Mouse (Mus musculus): Measurements from ENCODE around the gene Tirap. TPM values are rescaled to one million over a fixed set of nuclear protein-coding genes. Genes with fewer than 3 reads are reported as not detected.
A peak's percentile ranks its signal among the peaks of the same experiment; 100 is the strongest.

The Tirap gene
- polyA plus RNA-seq, 1 experiment from 2014 or later, result 3.5 TPM

DNA sequence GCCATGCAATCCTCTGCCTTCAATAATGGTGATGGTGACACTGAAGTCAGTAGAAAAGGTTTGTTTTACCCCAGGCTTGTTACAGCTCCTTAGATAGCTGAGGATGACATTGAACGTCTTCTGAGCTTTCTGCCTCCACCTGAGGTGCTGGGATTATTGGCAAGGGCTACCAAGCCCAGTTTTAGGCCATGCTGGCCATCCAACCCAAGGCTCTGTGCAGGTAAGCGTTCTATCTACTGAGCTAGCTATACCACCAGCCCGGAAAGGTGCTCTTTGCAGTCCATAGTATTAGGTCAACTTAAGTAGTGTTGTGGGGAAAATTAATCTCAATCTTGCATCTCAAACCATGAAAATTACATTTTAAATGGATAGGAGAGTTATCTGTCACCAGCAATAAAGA, 2.5 kb downstream of the Tirap start:
- no peak overlapping the region for H3K4me3 ChIP-seq (ENCODE audit: low read depth, low read length)
- 88% methylated on average over 3 of the region's 3 CpGs for WGBS
- H3K4me1 ChIP-seq (ENCODE audit: control insufficient read depth, insufficient read depth, low read length), result peaks cover 9% of the 10 kb centered on the region
- ATAC-seq, result no peak
- H3K9ac ChIP-seq (ENCODE audit: low read length), result no peak overlapping the region
- H3K36me3 ChIP-seq (ENCODE audit: control insufficient read depth, insufficient read depth, low read length), result no peaks in the 10 kb centered on the region
- H3K27me3 ChIP-seq (replicated peaks; ENCODE audit: control insufficient read depth, insufficient read depth, low read length), result no peaks in the 10 kb centered on the region
- DNase-seq (ENCODE audit: low spot score), result no peak
- no peak overlapping the region for H3K27ac ChIP-seq (ENCODE audit: low read depth, low read length)
- no peak overlapping the region for H3K4me2 ChIP-seq (ENCODE audit: low read length)
- H3K9me3 ChIP-seq (replicated peaks; ENCODE audit: control insufficient read depth, low read length), result no peaks in the 10 kb centered on the region

DNA sequence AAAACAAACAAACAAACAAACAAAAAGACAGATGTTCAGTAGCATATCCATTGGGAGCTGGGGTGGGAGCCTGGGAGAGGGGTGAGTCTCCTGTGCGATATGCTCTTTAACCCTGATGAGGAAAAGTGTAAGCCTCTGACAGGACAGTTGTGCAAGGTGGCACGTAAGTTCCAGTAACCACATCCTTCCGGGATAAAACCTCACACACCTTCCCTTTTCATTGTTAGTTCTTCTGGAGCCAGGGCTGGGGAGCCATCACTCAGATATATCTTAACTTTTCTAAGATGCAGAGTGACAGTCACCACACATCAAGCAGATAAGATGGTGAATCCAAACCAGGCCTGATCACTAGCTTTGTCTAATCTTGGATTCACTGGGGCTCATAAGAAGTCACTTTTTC, 6.0 kb downstream of the Tirap start:
- Histone ChIP-seq H3K27me3 (replicated peaks; ENCODE audit: control insufficient read depth, insufficient read depth, low read length) (no peaks in the 10 kb centered on the region), H3K4me1 (ENCODE audit: control insufficient read depth, insufficient read depth, low read length) (0 out of 2 replicates have a peak, but pooled peaks cover under 1% of the 10 kb centered on the region), H3K4me3 (ENCODE audit: low read depth, low read length) (no peak overlapping the region), H3K9me3 (replicated peaks; ENCODE audit: control insufficient read depth, low read length) (no peaks in the 10 kb centered on the region), H3K27ac (ENCODE audit: low read depth, low read length) (no peak overlapping the region), H3K36me3 (ENCODE audit: control insufficient read depth, insufficient read depth, low read length) (0 out of 2 replicates have a peak, but pooled peaks cover 5% of the 10 kb centered on the region), H3K9ac (ENCODE audit: low read length) (no peak overlapping the region), H3K4me2 (ENCODE audit: low read length) (no peak overlapping the region)
- DNase-seq (ENCODE audit: low spot score) (no peak), ATAC-seq (no peak)
- 94% methylated on average over 3 of the region's 3 CpGs for WGBS

DNA sequence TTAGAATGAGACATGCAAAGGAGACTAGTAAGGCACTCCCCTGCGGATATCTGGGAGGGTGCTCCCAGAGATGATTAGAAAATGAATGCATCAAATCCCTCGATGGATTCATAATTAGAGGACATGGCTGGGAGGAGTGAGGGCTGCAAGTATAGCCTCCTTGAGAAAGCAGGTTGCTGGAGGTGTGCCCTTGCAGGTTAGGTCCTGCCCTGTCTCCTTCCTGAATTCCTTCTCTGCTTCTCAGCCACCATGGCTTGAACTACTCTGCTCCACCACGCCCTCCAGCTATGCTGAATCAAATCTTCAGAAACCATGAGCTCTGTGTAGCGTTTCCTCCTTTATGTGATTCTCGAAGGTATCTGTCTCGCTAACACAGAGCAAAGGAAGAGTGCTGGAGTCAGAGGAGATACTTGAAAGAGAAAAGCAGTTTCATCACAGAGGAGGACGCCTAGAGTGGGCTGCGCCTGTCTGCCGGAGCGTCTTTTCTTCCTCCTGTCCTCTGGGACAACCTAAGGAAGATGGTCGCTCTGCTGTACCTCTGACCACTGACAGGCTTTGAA, 7.0 kb downstream of the Tirap start:
- H3K4me1 ChIP-seq (ENCODE audit: control insufficient read depth, insufficient read depth, low read length), result 0 out of 2 replicates have a peak, but pooled peaks cover 2% of the 10 kb centered on the region
- H3K36me3 ChIP-seq (ENCODE audit: control insufficient read depth, insufficient read depth, low read length), result 0 out of 2 replicates have a peak, but pooled peaks cover 8% of the 10 kb centered on the region
- ATAC-seq (no peak), DNase-seq (ENCODE audit: low spot score) (no peak)
- no peak overlapping the region for H3K4me2 ChIP-seq (ENCODE audit: low read length)
- H3K27me3 ChIP-seq (replicated peaks; ENCODE audit: control insufficient read depth, insufficient read depth, low read length), result no peaks in the 10 kb centered on the region
- H3K9ac ChIP-seq (ENCODE audit: low read length), result no peak overlapping the region
- no peak overlapping the region for H3K27ac ChIP-seq (ENCODE audit: low read depth, low read length)
- 78% methylated on average over 11 of the region's 11 CpGs for WGBS
- no peak overlapping the region for H3K4me3 ChIP-seq (ENCODE audit: low read depth, low read length)
- no peaks in the 10 kb centered on the region for H3K9me3 ChIP-seq (replicated peaks; ENCODE audit: control insufficient read depth, low read length)

DNA sequence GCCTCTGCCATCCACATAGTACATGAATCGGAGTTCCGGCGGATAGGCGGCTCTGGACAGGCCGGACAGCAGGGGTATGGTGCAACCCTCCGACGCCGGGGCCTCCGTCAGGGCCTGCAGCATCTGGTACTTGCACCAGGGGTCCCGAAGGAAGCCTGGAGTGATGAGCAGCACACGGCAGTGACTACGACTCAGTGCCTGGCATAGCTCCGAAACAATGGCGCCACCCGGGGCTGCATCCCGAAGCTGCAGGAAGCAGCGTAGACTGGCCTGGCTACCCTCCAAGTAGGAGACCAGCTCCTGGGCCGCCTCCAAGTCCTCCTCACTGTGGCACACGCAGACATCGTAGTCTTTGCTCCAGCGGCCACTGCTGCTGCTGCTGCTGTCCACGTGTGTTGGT, 11.4 kb downstream of the Tirap start:
- peak; percentile 78 for DNase-seq (ENCODE audit: low spot score)

DNA sequence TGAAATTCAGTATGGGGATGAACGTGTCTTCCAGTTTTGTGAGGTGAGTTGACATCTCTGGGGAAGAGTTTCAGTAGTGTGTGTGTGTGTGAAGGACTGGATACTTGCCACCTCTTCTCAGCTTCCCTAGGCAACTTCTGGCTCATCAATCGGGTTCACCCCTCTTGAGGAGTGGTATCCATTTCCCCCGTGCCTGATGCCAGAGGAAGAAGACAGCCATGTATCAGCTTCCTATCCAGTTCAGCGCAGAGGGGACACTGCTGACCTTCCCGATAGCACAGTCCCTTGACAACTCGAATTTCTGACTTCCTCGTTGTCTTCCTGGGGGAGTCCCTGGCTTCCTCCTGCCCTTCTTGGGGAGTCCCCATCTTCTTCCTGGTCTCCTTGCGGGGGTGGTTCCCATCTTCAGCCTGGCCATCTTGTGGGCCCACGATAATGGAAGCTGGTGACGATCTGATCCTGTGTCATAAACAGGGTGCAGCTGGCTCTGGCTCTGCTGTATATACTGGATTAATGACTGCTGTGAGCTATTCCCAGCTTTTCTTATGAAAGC, 12.7 kb downstream of the Tirap start:
- H3K4me3 ChIP-seq (ENCODE audit: low read depth, low read length), result no peak overlapping the region
- DNase-seq (ENCODE audit: low spot score) (no peak), ATAC-seq (no peak)
- 89% methylated on average over 10 of the region's 10 CpGs for WGBS
- no peaks in the 10 kb centered on the region for H3K27me3 ChIP-seq (replicated peaks; ENCODE audit: control insufficient read depth, insufficient read depth, low read length)
- H3K36me3 ChIP-seq (ENCODE audit: control insufficient read depth, insufficient read depth, low read length), result peaks cover 8% of the 10 kb centered on the region; the same call in 1 of the 2 replicates
- H3K9ac ChIP-seq (ENCODE audit: low read length), result no peak overlapping the region
- H3K4me2 ChIP-seq (ENCODE audit: low read length), result no peak overlapping the region
- no peak overlapping the region for H3K27ac ChIP-seq (ENCODE audit: low read depth, low read length)
- H3K4me1 ChIP-seq (ENCODE audit: control insufficient read depth, insufficient read depth, low read length), result 0 out of 2 replicates have a peak, but pooled peaks cover 2% of the 10 kb centered on the region
- no peaks in the 10 kb centered on the region for H3K9me3 ChIP-seq (replicated peaks; ENCODE audit: control insufficient read depth, low read length)

More for the DNA sequence above, 11.4 kb downstream of the Tirap start:
- Histone ChIP-seq H3K27me3 (replicated peaks; ENCODE audit: control insufficient read depth, insufficient read depth, low read length) (no peaks in the 10 kb centered on the region), H3K4me1 (ENCODE audit: control insufficient read depth, insufficient read depth, low read length) (0 out of 2 replicates have a peak, but pooled peaks cover 2% of the 10 kb centered on the region), H3K9ac (ENCODE audit: low read length) (no peak overlapping the region), H3K27ac (ENCODE audit: low read depth, low read length) (no peak overlapping the region), H3K9me3 (replicated peaks; ENCODE audit: control insufficient read depth, low read length) (no peaks in the 10 kb centered on the region), H3K4me3 (ENCODE audit: low read depth, low read length) (no peak overlapping the region), H3K4me2 (ENCODE audit: low read length) (no peak overlapping the region), H3K36me3 (ENCODE audit: control insufficient read depth, insufficient read depth, low read length) (peaks cover 8% of the 10 kb centered on the region; the same call in 1 of the 2 replicates)
- 56% methylated on average over 22 of the region's 22 CpGs for WGBS
- ATAC-seq, result peak; percentile 60; the same call in 1 of the 2 replicates

DNA sequence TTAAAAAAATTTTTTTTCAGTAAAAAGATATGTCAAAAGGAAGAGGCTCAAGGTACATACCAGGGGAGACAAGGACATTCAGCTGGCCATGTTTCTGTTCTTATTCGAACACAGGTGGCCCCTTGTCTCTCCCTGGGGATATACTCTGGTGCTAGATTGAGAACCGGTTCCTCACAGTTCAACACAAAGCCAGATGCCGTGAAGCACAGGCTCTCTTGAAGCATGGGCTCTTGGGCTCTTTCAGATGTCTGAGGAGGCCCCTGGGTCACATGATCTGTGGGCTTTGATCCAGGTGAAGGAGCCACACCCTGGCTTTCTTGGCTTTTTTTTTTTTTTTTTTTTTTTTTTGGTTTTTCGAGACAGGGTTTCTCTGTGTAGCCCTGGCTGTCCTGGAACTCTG, 13.7 kb downstream of the Tirap start:
- Histone ChIP-seq H3K9ac (ENCODE audit: low read length) (no peak overlapping the region), H3K4me3 (ENCODE audit: low read depth, low read length) (no peak overlapping the region), H3K9me3 (replicated peaks; ENCODE audit: control insufficient read depth, low read length) (no peaks in the 10 kb centered on the region), H3K36me3 (ENCODE audit: control insufficient read depth, insufficient read depth, low read length) (peaks cover 8% of the 10 kb centered on the region; the same call in 1 of the 2 replicates), H3K4me1 (ENCODE audit: control insufficient read depth, insufficient read depth, low read length) (0 out of 2 replicates have a peak, but pooled peaks cover 2% of the 10 kb centered on the region), H3K4me2 (ENCODE audit: low read length) (no peak overlapping the region), H3K27me3 (replicated peaks; ENCODE audit: control insufficient read depth, insufficient read depth, low read length) (no peaks in the 10 kb centered on the region), H3K27ac (ENCODE audit: low read depth, low read length) (no peak overlapping the region)
- DNase-seq (ENCODE audit: low spot score) (no peak), ATAC-seq (no peak)
- WGBS, result 78% methylated on average over 4 of the region's 4 CpGs

DNA sequence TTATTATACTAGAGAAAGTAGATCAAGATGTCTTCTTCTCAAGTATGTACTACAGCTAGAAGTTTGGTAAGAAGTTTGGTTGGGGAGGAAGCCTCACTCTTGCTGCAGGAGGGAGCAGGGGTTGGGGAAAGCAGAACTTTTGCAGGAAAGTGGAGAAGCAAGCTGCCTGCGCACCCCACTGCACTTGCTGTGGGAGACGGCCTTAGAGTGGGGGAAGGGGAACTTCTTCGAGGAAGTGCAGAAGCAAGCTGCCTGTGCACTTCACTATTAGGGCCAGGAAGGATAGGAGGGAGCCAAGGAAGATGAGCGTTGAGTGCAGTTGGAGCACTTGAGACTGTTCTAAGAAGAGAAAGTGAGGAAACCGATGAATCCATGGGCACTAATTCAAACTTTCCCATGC, 16.7 kb downstream of the Tirap start:
- WGBS, result 72% methylated on average over 5 of the region's 5 CpGs

DNA sequence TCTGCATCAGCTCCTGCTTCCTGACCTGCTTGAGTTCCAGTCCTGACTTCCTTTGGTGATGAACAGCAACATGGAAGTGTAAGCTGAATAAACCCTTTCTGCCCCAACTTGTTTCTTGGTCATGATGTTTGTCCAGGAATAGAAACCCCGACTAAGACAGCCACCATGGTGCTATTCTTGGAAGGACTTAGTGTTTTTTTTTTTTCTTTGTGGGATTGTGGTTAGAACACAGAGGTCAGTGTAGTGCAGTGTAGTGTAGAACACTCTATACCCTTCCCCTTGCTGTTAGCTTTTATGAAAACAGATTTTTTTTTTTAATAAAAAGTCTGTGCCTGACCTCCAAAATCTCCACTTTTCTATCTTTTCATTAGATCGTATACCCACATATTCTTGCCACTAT, 17.3 kb downstream of the Tirap start:
- no peak overlapping the region for H3K4me3 ChIP-seq (ENCODE audit: low read depth, low read length)
- no peak for DNase-seq (ENCODE audit: low spot score)
- no peak for ATAC-seq
- no peaks in the 10 kb centered on the region for H3K9me3 ChIP-seq (replicated peaks; ENCODE audit: control insufficient read depth, low read length)
- WGBS, result 85% methylated on average over 2 of the region's 2 CpGs
- H3K27ac ChIP-seq (ENCODE audit: low read depth, low read length), result no peak overlapping the region
- H3K36me3 ChIP-seq (ENCODE audit: control insufficient read depth, insufficient read depth, low read length), result no peaks in the 10 kb centered on the region; the same call in 1 of the 2 replicates
- no peak overlapping the region for H3K4me2 ChIP-seq (ENCODE audit: low read length)
- no peaks in the 10 kb centered on the region for H3K4me1 ChIP-seq (ENCODE audit: control insufficient read depth, insufficient read depth, low read length)
- no peaks in the 10 kb centered on the region for H3K27me3 ChIP-seq (replicated peaks; ENCODE audit: control insufficient read depth, insufficient read depth, low read length)
- no peak overlapping the region for H3K9ac ChIP-seq (ENCODE audit: low read length)

More for the DNA sequence above, 16.7 kb downstream of the Tirap start:
- H3K27ac ChIP-seq (ENCODE audit: low read depth, low read length), result no peak overlapping the region
- no peaks in the 10 kb centered on the region for H3K9me3 ChIP-seq (replicated peaks; ENCODE audit: control insufficient read depth, low read length)
- DNase-seq (ENCODE audit: low spot score) (no peak), ATAC-seq (no peak)
- no peak overlapping the region for H3K9ac ChIP-seq (ENCODE audit: low read length)
- no peaks in the 10 kb centered on the region for H3K4me1 ChIP-seq (ENCODE audit: control insufficient read depth, insufficient read depth, low read length)
- no peak overlapping the region for H3K4me2 ChIP-seq (ENCODE audit: low read length)
- H3K27me3 ChIP-seq (replicated peaks; ENCODE audit: control insufficient read depth, insufficient read depth, low read length), result no peaks in the 10 kb centered on the region
- no peaks in the 10 kb centered on the region; the same call in 1 of the 2 replicates for H3K36me3 ChIP-seq (ENCODE audit: control insufficient read depth, insufficient read depth, low read length)
- H3K4me3 ChIP-seq (ENCODE audit: low read depth, low read length), result no peak overlapping the region

DNA sequence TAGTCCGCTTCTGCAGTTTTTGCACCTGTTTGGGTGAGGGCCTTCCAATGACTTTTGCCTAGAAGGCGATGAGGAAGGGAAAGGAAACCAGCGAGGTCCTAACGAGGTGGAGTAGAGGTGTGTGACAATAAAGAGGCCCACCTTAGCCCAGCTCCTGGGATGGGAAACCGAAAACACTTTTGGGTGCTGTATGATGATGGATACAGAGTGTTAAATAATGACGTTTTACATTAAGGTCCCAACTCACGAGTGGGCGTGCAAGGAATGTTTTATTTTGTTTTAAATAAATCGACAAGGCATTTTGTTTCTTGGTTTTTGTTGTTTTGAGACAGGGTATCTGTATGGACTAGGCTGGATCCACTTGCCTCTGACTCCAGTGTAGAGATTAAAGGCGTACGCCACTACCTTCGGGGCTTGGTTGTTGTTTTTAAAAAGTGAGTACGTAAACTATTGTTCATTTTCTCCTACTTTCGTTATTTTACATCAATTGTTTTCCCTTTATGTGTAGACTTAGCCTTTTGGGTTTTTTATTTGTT, 23.9 kb downstream of the Tirap start:
- Histone ChIP-seq H3K27ac (ENCODE audit: low read depth, low read length) (0 out of 2 replicates have a peak overlapping the region, but pooled peaks have one; percentile 86), H3K36me3 (ENCODE audit: control insufficient read depth, insufficient read depth, low read length) (no peaks in the 10 kb centered on the region; the same call in 1 of the 2 replicates), H3K4me2 (ENCODE audit: low read length) (peak overlapping the region; percentile 86), H3K9me3 (replicated peaks; ENCODE audit: control insufficient read depth, low read length) (no peaks in the 10 kb centered on the region), H3K4me3 (ENCODE audit: low read depth, low read length) (peak overlapping the region; percentile 54), H3K9ac (ENCODE audit: low read length) (peak overlapping the region; percentile 67), H3K4me1 (ENCODE audit: control insufficient read depth, insufficient read depth, low read length) (peaks cover 9% of the 10 kb centered on the region; the same call in 1 of the 2 replicates), H3K27me3 (replicated peaks; ENCODE audit: control insufficient read depth, insufficient read depth, low read length) (no peaks in the 10 kb centered on the region)
- DNase-seq (ENCODE audit: low spot score) (no peak), ATAC-seq (peak; percentile 19)
- 47% methylated on average over 14 of the region's 14 CpGs for WGBS
